Comparison of ENCODE assay signal across 1 mouse cellular context in the genomic region with DNA sequence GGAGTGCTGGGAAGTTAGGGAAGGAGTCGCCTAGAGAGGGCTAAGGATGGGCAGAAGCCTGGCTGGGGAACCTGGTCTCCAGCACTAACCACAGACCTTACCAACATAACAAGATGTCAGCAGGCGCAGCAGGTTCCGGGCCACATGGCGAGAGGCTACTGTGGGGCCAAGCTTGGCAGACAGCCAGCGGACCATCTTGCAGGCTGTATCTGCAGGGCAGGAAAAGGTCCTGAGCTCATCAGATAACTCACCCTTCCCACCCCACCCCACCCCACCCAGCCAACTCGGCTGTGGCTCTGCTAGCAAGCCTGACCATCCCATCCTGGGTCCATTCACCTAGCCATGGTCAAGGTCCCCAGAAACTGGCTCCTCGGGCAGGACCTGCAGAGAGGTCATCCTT.
TF ChIP-seq lines count a peak whose summit lies in the region.

No protein-coding gene starts in this region.

TF ChIP-seq in MEL, 35 proteins besides CTCF, POLR2A, EP300 and RAD21 (continued from another document):
- TF ChIP-seq UBTF (IDR thresholded peaks at IDR 0.05; ENCODE audit: borderline replicate concordance, insufficient read depth, low read depth, low read length) (no peak), TBP (IDR thresholded peaks at IDR 0.05; ENCODE audit: low read depth, low read length) (no peak), TAL1 (IDR thresholded peaks at IDR 0.05; ENCODE audit: low read length) (peak; percentile 51), KAT2A (conservative IDR thresholded peaks at IDR 0.05; ENCODE audit: low read depth, low read length) (no peak), GABPA (IDR thresholded peaks at IDR 0.05; ENCODE audit: low read depth, low read length) (no peak), GATA1 (IDR thresholded peaks at IDR 0.05; ENCODE audit: low read depth, low read length) (peak; percentile 36; the same call in 1 of the 2 replicates), E2F4 (IDR thresholded peaks at IDR 0.05; ENCODE audit: borderline replicate concordance, low read depth, low read length) (no peak)
